ENCODE assay signal across 8 mouse cellular contexts in the genomic region with DNA sequence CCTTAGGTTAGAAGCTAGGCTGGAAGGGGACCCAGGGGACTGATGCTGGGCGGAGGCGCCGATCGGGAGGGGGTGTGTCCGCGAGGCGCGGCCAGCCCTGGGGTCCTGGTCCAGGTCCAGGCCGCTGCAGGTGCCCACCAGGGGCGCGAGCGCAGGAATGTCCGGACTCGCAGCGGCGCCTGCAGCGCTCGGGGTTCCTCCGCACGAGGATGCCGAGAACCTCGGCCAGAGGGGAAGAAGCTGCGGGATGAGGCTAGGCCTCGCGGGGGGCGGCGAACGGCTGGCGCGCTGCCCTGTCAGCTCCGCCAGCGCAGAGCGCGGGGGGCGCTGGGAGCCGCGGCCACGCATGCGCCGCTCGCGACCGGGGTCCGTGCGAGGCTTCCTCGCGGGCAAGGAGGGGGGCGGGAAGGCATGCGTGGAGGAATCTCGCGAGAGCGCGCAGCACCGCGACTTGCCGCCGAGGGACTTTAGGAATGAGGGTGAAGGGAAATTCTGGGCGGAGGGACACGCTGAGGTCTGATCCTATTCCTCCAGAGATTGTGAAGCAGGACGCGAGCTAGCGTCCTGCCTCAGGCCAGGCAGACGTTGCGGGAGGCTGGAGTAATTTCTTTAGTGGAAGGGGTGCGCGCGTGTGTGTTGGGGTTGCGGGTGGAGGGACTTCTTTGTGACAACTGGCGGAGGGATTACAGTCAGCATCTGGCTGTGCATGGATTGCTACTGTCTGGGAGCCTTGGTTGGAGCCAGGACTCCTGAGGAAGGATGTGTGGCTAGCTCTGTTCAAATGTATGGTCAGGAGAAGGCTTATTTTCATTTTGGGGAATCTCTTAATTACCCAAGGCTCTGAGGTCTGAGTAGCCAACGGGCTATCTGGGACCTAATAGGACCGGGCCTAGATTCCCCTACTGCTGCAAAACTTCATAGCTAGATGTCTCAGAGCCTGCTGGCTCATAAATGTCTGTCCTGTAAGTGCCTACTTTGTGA. TPM values are rescaled to one million over a fixed set of nuclear protein-coding genes. Genes with fewer than 3 reads are reported as not detected.
A peak's percentile ranks its signal among the peaks of the same experiment; 100 is the strongest.
DNase-seq lines count a peak whose midpoint lies in the region; ATAC-seq lines count a peak whose summit lies in the region.

A gene (minus strand): TSS at position 211 of the 981 bp plus-strand sequence.

- DNase-seq in adrenal gland, adult 8-10 months: peak; percentile 71
- peak; percentile 91 for DNase-seq in embryo, embryonic 10 days (ENCODE audit: low spot score)
- DNase-seq in gastrocnemius, adult 8-10 months (ENCODE audit: low spot score in 2 of 2): peak; percentile 6 to 46
- peak; percentile 90 for DNase-seq in left cerebral cortex, adult 11 months (ENCODE audit: low spot score)
- DNase-seq in lung, postnatal 10 days: peak; percentile 82
- DNase-seq in right cerebral cortex, adult 18-20 months: peak; percentile 93

- peak within 1 kb of the TSS; percentile 85 for H3K4me3 ChIP-seq in hindbrain, embryonic 16.5 days (ENCODE audit: low read length)

- H3K9me3 ChIP-seq in hindbrain, embryonic 16.5 days (ENCODE audit: control insufficient read depth, low read length): no peaks in the 10 kb centered on the region

- H3K4me1 ChIP-seq in hindbrain, embryonic 16.5 days (ENCODE audit: control insufficient read depth, insufficient read depth, low read depth, low read length): peaks cover 13% of the 10 kb centered on the region

- peaks cover 2% of the 10 kb centered on the region; the same call in 1 of the 2 replicates for H3K36me3 ChIP-seq in hindbrain, embryonic 16.5 days (ENCODE audit: control insufficient read depth, insufficient read depth, low read length)

- 1% methylated on average over 62 of the region's 71 CpGs for WGBS in hindbrain, embryonic 16.5 days

- no peaks in the 10 kb centered on the region for H3K27me3 ChIP-seq in hindbrain, embryonic 16.5 days (replicated peaks; ENCODE audit: control insufficient read depth, insufficient read depth, low read length)

- peak within 1 kb of the TSS; percentile 94 for H3K27ac ChIP-seq in hindbrain, embryonic 16.5 days (ENCODE audit: low read depth, low read length)

- peak within 1 kb of the TSS; percentile 94 for H3K9ac ChIP-seq in hindbrain, embryonic 16.5 days (ENCODE audit: low read depth, low read length)

- peak within 1 kb of the TSS; percentile 94 for H3K4me2 ChIP-seq in hindbrain, embryonic 16.5 days (ENCODE audit: low read length)

- peak; percentile 95 for ATAC-seq in hindbrain, embryonic 16.5 days
- no peak for ATAC-seq in erythroid progenitor cell, adult 5-6 weeks (replicated peaks; ENCODE audit: low FRiP score, poor library complexity, severe bottlenecking)

RNA-seq across cellular contexts. Expression of the gene that starts here (rescaled TPM):
- 1 to 10 TPM; 1.7 to 5.7 (median 4.1) TPM for total RNA-seq in adrenal gland, adult 8-10 months (2022)
- total RNA-seq in gastrocnemius, adult 8-10 months (2022): under 1 TPM; 0.07 to 0.19 (median 0.15) TPM
- polyA plus RNA-seq in hindbrain, embryonic 16.5 days (2015; fragmentation: Nextera tagmentation; extraction: Ambion mirVana): 10.4 and 10.6 TPM in 2 replicates
- not detected in 2 replicates for total RNA-seq in erythroid progenitor cell, adult 5-6 weeks (2015; ENCODE audit: low replicate concordance)
- not detected in 2 replicates for total RNA-seq in erythroid progenitor cell, adult 5-6 weeks (2017; ENCODE audit: low replicate concordance)

Comparison
In these comparisons a context has a peak if more than half of its experiments do, and no peak if none do; other contexts are left out.
1. Peak in DNase-seq in gastrocnemius, adult 8-10 months; RNA of the gene not detected or under 1 TPM.
2. DNase-seq: peak in every context shown above with its lines; median percentile 93 in right cerebral cortex, adult 18-20 months; 91 in embryo, embryonic 10 days; 90 in left cerebral cortex, adult 11 months; 82 in lung, postnatal 10 days; 71 in adrenal gland, adult 8-10 months; 26 in gastrocnemius, adult 8-10 months.